Mouse (Mus musculus) neural tube, embryonic 15.5 days (tissue): ENCODE results near the gene Coa3. TPM values are rescaled to one million over a fixed set of nuclear protein-coding genes. Genes with fewer than 3 reads are reported as not detected.
A peak's percentile ranks its signal among the peaks of the same experiment; 100 is the strongest.

Experiments
- ATAC-seq: fragments of 200-750 bp; cut with Nextera tagmentation; 2 replicates; pipeline ENCODE4 v1.8.0; 2017; ENCODE audit warnings: mild to moderate bottlenecking, moderate TSS enrichment, moderate library complexity; ENCODE audit not compliant: low FRiP score
- H3K27ac ChIP-seq: fragments of 300-500 bp; sonication (generic); replicated peaks from 2 replicates; pipeline ENCODE4 v1.5.1; 2015; ENCODE audit warnings: mild to moderate bottlenecking, inconsistent platforms
- H3K27me3 ChIP-seq: fragments of 300-500 bp; sonication (generic); replicated peaks from 2 replicates; pipeline ENCODE4 v1.6.1; 2015; ENCODE audit warnings: inconsistent platforms
- H3K36me3 ChIP-seq: fragments of 300-500 bp; sonication (generic); 2 replicates; pipeline ENCODE4 v1.6.1; 2015; ENCODE audit warnings: inconsistent platforms
- H3K4me1 ChIP-seq: fragments of 300-500 bp; sonication (generic); 2 replicates; pipeline ENCODE4 v1.6.1; 2015; ENCODE audit warnings: inconsistent platforms
- H3K4me2 ChIP-seq: fragments of 300-500 bp; sonication (generic); 2 replicates; pipeline ENCODE4 v1.6.1; 2015; ENCODE audit warnings: inconsistent platforms, mild to moderate bottlenecking, moderate library complexity
- H3K4me3 ChIP-seq: fragments of 300-500 bp; sonication (generic); replicated peaks from 2 replicates; pipeline ENCODE4 v1.5.1; 2015; ENCODE audit warnings: mild to moderate bottlenecking, inconsistent platforms
- H3K9ac ChIP-seq: fragments of 300-500 bp; sonication (generic); replicated peaks from 2 replicates; pipeline ENCODE4 v1.6.1; 2015; ENCODE audit warnings: mild to moderate bottlenecking, inconsistent platforms
- H3K9me3 ChIP-seq: fragments of 300-500 bp; sonication (generic); replicated peaks from 2 replicates; pipeline ENCODE4 v1.6.1; 2016; ENCODE audit warnings: inconsistent platforms
- WGBS: fragments of 180-500 bp; shearing (Covaris S2); methylation state at CpG from one replicate; pipeline ENCODE4 v1.1.7; 2015; ENCODE audit warnings: mixed read lengths; 5-methylcytosine and 5-hydroxymethylcytosine counted together
- polyA plus RNA-seq: library from polyadenylated mRNA; unstranded; fragments of >200 nt; fragmentation: Nextera tagmentation; extraction: Ambion mirVana; gene quantifications from 2 replicates; pipeline ENCODE4 v1.2.1, GENCODE M21; 2015

The Coa3 gene
- polyA plus RNA-seq, 1 experiment from 2014 or later, result 237 TPM

- Histone ChIP-seq H3K4me1 (peaks cover 20% of the 10 kb centered on the region), H3K9me3 (no peaks in the 10 kb centered on the region), H3K4me3 (peak overlapping the region; percentile 54), H3K36me3 (no peaks in the 10 kb centered on the region), H3K27ac (peak overlapping the region; percentile 42; the same call in 1 of the 2 replicates), H3K4me2 (peak overlapping the region; percentile 92), H3K27me3 (peaks cover 41% of the 10 kb centered on the region), H3K9ac (no peak overlapping the region)
- 82% methylated on average over 6 of the region's 6 CpGs for WGBS
- ATAC-seq, result no peak
These were observed 31.3 kb downstream of the Coa3 start for GRCm38 (mm10) chr11:101247521-101248030.

- Histone ChIP-seq H3K4me1 (peaks cover 16% of the 10 kb centered on the region), H3K36me3 (no peaks in the 10 kb centered on the region), H3K27ac (peak overlapping the region; percentile 42), H3K9ac (peak overlapping the region; percentile 66), H3K4me3 (peak overlapping the region; percentile 54), H3K27me3 (peaks cover 41% of the 10 kb centered on the region), H3K4me2 (peak overlapping the region; percentile 92), H3K9me3 (no peaks in the 10 kb centered on the region)
- ATAC-seq, result peak; percentile 24; the same call in 1 of the 2 replicates
- WGBS, result 7% methylated on average over 7 of the region's 7 CpGs
These were observed 32.3 kb downstream of the Coa3 start for GRCm38 (mm10) chr11:101246702-101247012.

- H3K4me3 ChIP-seq, result peak within 1 kb of the TSS; percentile 54
- H3K4me2 ChIP-seq, result peak within 1 kb of the TSS; percentile 92
- peak; percentile 66 for ATAC-seq
- H3K9ac ChIP-seq, result peak within 1 kb of the TSS; percentile 66
- H3K9me3 ChIP-seq, result no peaks in the 10 kb centered on the region
- H3K27ac ChIP-seq, result peak within 1 kb of the TSS; percentile 42
- peaks cover 16% of the 10 kb centered on the region for H3K4me1 ChIP-seq
- peaks cover 38% of the 10 kb centered on the region for H3K27me3 ChIP-seq
- no peaks in the 10 kb centered on the region for H3K36me3 ChIP-seq
- WGBS, result under 1% methylated on average over 54 of the region's 63 CpGs
These were observed 32.8 kb downstream of the Coa3 start, which contains the start of gene Ramp2 for GRCm38 (mm10) chr11:101245855-101246701. TSS of gene Ramp2 (plus strand) at chr11:101246028.

- no peaks in the 10 kb centered on the region for H3K9me3 ChIP-seq
- peaks cover 16% of the 10 kb centered on the region for H3K4me1 ChIP-seq
- H3K4me3 ChIP-seq, result no peak overlapping the region; the same call in 1 of the 2 replicates
- H3K4me2 ChIP-seq, result peak overlapping the region; percentile 92; the same call in 1 of the 2 replicates
- peaks cover 36% of the 10 kb centered on the region for H3K27me3 ChIP-seq
- no peaks in the 10 kb centered on the region for H3K36me3 ChIP-seq
- H3K27ac ChIP-seq, result no peak overlapping the region
- H3K9ac ChIP-seq, result no peak overlapping the region
- no peak for ATAC-seq
- WGBS, result 24% methylated on average over 4 of the region's 4 CpGs
These were observed 33.8 kb downstream of the Coa3 start for GRCm38 (mm10) chr11:101245071-101245470.

- H3K9me3 ChIP-seq, result no peaks in the 10 kb centered on the region
- H3K9ac ChIP-seq, result no peak overlapping the region
- no peak overlapping the region for H3K4me2 ChIP-seq
- no peak for ATAC-seq
- H3K36me3 ChIP-seq, result no peaks in the 10 kb centered on the region
- no peaks in the 10 kb centered on the region for H3K27me3 ChIP-seq
- H3K27ac ChIP-seq, result no peak overlapping the region
- H3K4me1 ChIP-seq, result no peaks in the 10 kb centered on the region
- H3K4me3 ChIP-seq, result no peak overlapping the region
- WGBS, result 72% methylated on average over 5 of the region's 5 CpGs
These were observed 40.8 kb downstream of the Coa3 start for GRCm38 (mm10) chr11:101238071-101238647.

- Histone ChIP-seq H3K9ac (no peak overlapping the region), H3K36me3 (no peaks in the 10 kb centered on the region), H3K27me3 (no peaks in the 10 kb centered on the region), H3K27ac (no peak overlapping the region), H3K4me2 (no peak overlapping the region), H3K4me1 (peaks cover 2% of the 10 kb centered on the region; the same call in 1 of the 2 replicates), H3K4me3 (no peak overlapping the region), H3K9me3 (no peaks in the 10 kb centered on the region)
- 95% methylated on average over 5 of the region's 5 CpGs for WGBS
- no peak for ATAC-seq
These were observed 42.1 kb downstream of the Coa3 start for GRCm38 (mm10) chr11:101236782-101237181.

GRCm38 (mm10) chr11:101235429-101235828, 43.5 kb downstream of the Coa3 start:
- no peak overlapping the region for H3K4me2 ChIP-seq
- no peak overlapping the region for H3K9ac ChIP-seq
- no peak overlapping the region for H3K27ac ChIP-seq
- peaks cover 15% of the 10 kb centered on the region for H3K4me1 ChIP-seq
- no peaks in the 10 kb centered on the region for H3K27me3 ChIP-seq
- ATAC-seq, result no peak
- no peak overlapping the region for H3K4me3 ChIP-seq
- no peaks in the 10 kb centered on the region for H3K36me3 ChIP-seq
- no peaks in the 10 kb centered on the region for H3K9me3 ChIP-seq

- H3K9me3 ChIP-seq, result no peaks in the 10 kb centered on the region
- H3K27me3 ChIP-seq, result no peaks in the 10 kb centered on the region
- no peak overlapping the region for H3K27ac ChIP-seq
- H3K36me3 ChIP-seq, result no peaks in the 10 kb centered on the region
- peaks cover 25% of the 10 kb centered on the region for H3K4me1 ChIP-seq
- no peak overlapping the region for H3K4me3 ChIP-seq
- ATAC-seq, result no peak
- no peak overlapping the region for H3K9ac ChIP-seq
- no peak overlapping the region for H3K4me2 ChIP-seq
These were observed 44.8 kb downstream of the Coa3 start for GRCm38 (mm10) chr11:101234124-101234523.

- Histone ChIP-seq H3K4me1 (peaks cover 25% of the 10 kb centered on the region), H3K4me2 (no peak overlapping the region), H3K4me3 (no peak overlapping the region), H3K27ac (no peak overlapping the region), H3K9me3 (no peaks in the 10 kb centered on the region), H3K27me3 (no peaks in the 10 kb centered on the region; the same call in 1 of the 2 replicates), H3K36me3 (no peaks in the 10 kb centered on the region), H3K9ac (no peak overlapping the region)
- ATAC-seq, result no peak
- WGBS, result 85% methylated on average over 1 of the region's 1 CpGs
These were observed 45.7 kb downstream of the Coa3 start for GRCm38 (mm10) chr11:101233240-101233639.

- Histone ChIP-seq H3K9ac (no peak overlapping the region), H3K36me3 (no peaks in the 10 kb centered on the region), H3K4me2 (peak overlapping the region; percentile 20; the same call in 1 of the 2 replicates), H3K4me1 (peaks cover 25% of the 10 kb centered on the region), H3K27me3 (no peaks in the 10 kb centered on the region; the same call in 1 of the 2 replicates), H3K9me3 (no peaks in the 10 kb centered on the region), H3K4me3 (no peak overlapping the region), H3K27ac (peak overlapping the region; percentile 76)
- WGBS, result 62% methylated on average over 6 of the region's 6 CpGs
- no peak for ATAC-seq
These were observed 46.7 kb downstream of the Coa3 start for GRCm38 (mm10) chr11:101232010-101232839.
